Mouse (Mus musculus) lung, adult 2 months (tissue): ENCODE data around the gene Csta1.

ENCODE experiments used
- CTCF ChIP-seq: fragments of 200-500 bp; IDR thresholded peaks from 2 replicates; pipeline ENCODE4 v1.5.1; 2011; ENCODE audit warnings: mild to moderate bottlenecking, low read length, control low read depth; ENCODE audit not compliant: insufficient read depth
- POLR2A ChIP-seq: fragments of 200-500 bp; IDR thresholded peaks from 2 replicates; pipeline ENCODE4 v1.6.1; 2011; ENCODE audit warnings: low read depth, mild to moderate bottlenecking, control low read depth, low read length, borderline replicate concordance; ENCODE audit errors: extremely low read depth

- no peak for TF ChIP-seq CTCF
- no peak for TF ChIP-seq POLR2A
These were observed 51.1 kb downstream of the Csta1 start for GRCm38 (mm10) chr16:36079916-36080315.
